Mouse (Mus musculus): ENCODE data around the gene Fam71f2. TPM values are rescaled to one million over a fixed set of nuclear protein-coding genes. Genes with fewer than 3 reads are reported as not detected.

Gene Fam71f2
- polyA plus RNA-seq (2015; fragmentation: Nextera tagmentation; extraction: Ambion mirVana): 0.61 and 0.73 TPM in 2 replicates

DNA sequence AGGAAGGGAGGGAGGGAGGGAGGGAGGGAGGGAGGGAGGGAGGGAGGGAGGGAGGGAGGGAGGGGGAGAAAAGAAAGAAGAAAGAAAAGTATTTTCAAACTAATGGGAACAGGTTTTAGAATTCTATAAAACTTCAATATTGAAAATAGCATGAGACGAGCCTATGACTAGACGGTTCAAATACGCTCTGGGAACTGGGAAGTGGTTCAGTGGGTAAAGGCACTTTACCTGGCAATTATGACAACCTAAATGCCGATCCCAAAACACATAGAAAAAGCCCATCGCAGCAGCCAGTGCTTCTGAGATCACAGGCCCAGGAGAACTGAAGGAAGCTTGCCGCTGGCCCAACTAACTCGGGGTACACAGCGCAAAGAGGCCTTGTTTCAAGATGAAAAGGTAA is at the start of gene Fam71f2:
Fam71f2 (plus strand) TSS at position 301 of the 400 bp plus-strand sequence.
- DNase-seq (ENCODE audit: low spot score): no peak

- no peak for DNase-seq (ENCODE audit: low spot score)
These were observed 49.0 kb upstream of the Fam71f2 start for GRCm38 (mm10) chr6:29230386-29230785.

- peak; percentile 58 for DNase-seq (ENCODE audit: low spot score)
These were observed 47.6 kb upstream of the Fam71f2 start for GRCm38 (mm10) chr6:29231799-29232198.

DNA sequence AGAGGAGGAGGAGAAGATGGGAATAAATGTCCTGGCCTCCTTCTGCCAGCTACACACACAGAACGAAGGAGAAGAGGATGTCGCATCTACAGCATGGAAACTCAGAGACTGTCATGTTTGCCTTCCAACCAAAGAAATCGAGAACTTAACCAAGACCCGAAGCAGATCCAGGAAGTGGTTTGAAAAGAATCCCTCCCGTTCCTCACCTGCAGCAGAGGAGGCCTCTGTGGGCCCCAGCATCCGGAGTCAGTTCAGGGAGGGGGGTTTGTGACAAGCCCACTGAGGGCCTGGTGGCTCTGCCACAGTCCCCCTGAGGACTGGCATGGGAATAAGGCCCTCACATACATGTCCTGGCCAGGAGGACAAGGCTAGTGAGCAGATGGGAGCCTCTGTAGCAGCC is 47.1 kb upstream of the Fam71f2 start:
- DNase-seq (ENCODE audit: low spot score): peak; percentile 92

DNA sequence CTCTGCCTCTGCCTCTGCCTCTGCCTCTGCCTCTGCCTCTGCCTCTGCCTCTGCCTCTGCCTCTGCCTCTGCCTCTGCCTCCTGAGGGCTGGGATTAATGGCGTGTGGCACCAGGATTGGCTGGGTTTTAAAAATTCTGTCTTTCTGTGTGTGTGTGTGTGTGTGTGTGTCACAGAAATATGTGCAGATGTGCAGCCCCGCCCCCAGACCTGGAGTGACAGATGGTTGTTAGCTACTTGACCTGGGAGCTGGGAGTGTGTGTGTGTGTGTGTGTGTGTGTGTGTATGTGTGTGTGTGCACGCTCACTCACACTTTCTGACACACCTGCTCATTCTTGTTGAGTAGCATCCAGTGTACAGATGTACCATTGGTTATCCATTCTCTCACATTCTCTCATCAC is 45.7 kb upstream of the Fam71f2 start:
- peak; percentile 41 for DNase-seq (ENCODE audit: low spot score)

GRCm38 (mm10) chr6:29234272-29234671 is 45.1 kb upstream of the Fam71f2 start:
- peak; percentile 87 for DNase-seq (ENCODE audit: low spot score)

DNA sequence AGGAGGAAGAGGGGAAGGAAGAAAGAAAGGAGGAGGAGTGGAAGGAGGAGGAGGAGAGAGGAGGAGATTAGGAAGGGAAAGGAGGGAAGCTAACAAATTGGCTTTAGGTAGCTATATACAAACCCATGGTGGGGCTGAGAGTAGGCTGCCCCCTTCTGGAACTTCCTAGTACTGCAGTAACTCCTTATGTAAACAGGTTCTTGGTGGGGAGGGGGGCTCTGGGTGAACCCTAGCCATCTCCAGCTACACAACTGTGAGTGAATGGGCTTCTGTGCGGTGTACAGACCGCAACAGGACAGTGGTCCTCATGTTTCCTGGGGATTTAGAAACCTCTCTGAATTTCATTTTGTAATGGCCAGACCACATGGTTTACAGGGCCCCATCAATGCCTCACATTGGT is 38.6 kb upstream of the Fam71f2 start:
- DNase-seq (ENCODE audit: low spot score): peak; percentile 86

GRCm38 (mm10) chr6:29241697-29242096 is 37.7 kb upstream of the Fam71f2 start:
- DNase-seq (ENCODE audit: low spot score): peak; percentile 47

GRCm38 (mm10) chr6:29242265-29242664 is 37.1 kb upstream of the Fam71f2 start:
- DNase-seq (ENCODE audit: low spot score): peak; percentile 48

GRCm38 (mm10) chr6:29245272-29246120 is 33.9 kb upstream of the Fam71f2 start:
- DNase-seq (ENCODE audit: low spot score): no peak

GRCm38 (mm10) chr6:29246183-29246582 is 33.2 kb upstream of the Fam71f2 start:
- DNase-seq (ENCODE audit: low spot score): no peak

GRCm38 (mm10) chr6:29246585-29246984 is 32.8 kb upstream of the Fam71f2 start:
- no peak for DNase-seq (ENCODE audit: low spot score)

GRCm38 (mm10) chr6:29247072-29247471 is 32.3 kb upstream of the Fam71f2 start:
- no peak for DNase-seq (ENCODE audit: low spot score)

- DNase-seq (ENCODE audit: low spot score): peak; percentile 45
These were observed 20.0 kb upstream of the Fam71f2 start for GRCm38 (mm10) chr6:29259418-29259817.

DNA sequence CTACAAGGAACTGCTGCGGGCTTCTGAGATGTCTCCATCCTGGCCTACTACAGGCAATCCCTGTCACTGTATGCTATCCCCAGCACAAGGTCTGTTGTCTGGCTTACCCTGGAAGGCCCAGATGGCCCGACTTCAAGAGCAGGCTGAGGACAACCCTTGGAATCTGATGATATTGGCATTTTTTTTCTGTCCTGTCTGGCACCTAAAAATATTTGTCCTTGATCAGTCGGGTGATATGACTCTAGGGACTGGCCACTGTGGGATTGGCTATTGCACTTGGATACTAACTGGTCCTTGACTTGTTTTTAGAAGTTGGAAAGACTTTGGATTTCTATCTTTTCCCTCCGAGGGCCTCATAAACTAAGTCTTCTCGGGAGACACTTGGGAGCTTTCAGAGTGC is 17.6 kb upstream of the Fam71f2 start:
- no peak for DNase-seq (ENCODE audit: low spot score)

DNA sequence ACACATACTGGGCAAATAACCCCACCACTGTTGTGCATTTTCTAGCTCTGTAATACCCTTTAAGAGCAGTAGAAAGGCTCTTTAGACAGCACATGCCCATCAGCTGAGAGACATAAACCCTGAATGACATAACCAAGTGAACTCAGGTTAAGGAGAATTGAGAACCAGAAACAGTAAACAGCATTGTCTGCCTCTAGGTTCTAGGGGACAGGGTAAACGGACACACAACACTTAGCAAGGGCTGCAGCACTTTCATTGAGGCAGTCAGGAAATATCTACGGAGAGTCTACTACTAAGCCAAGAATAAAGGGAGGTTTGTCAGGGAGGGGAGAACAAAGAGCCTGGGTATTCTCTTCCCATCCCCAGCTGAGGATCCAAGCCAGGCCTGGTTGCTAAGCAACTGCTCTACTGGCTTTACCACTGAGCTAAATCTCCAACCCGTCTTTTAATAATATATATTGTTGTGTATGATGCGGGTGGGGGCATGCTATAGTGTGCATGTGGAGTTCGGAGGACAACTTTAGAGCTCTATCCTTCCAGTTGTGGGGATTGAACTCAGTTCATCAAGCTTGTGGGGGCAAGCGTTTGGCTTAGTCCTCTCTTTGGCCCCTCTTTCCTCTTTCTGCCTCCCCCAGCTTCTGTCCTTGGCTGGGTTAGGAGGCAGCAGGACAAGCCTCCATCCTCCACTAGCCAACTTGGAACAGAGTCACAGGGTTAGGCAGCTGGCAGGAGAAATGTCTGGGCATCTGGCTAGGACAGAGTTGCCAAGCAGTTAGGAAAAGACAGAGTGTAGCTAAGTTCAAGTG is 15.5 kb upstream of the Fam71f2 start:
- DNase-seq (ENCODE audit: low spot score): no peak

- no peak for DNase-seq (ENCODE audit: low spot score)
These were observed 15.0 kb upstream of the Fam71f2 start for GRCm38 (mm10) chr6:29264456-29264781.

GRCm38 (mm10) chr6:29266936-29267335 is 12.5 kb upstream of the Fam71f2 start:
- DNase-seq (ENCODE audit: low spot score): no peak

DNA sequence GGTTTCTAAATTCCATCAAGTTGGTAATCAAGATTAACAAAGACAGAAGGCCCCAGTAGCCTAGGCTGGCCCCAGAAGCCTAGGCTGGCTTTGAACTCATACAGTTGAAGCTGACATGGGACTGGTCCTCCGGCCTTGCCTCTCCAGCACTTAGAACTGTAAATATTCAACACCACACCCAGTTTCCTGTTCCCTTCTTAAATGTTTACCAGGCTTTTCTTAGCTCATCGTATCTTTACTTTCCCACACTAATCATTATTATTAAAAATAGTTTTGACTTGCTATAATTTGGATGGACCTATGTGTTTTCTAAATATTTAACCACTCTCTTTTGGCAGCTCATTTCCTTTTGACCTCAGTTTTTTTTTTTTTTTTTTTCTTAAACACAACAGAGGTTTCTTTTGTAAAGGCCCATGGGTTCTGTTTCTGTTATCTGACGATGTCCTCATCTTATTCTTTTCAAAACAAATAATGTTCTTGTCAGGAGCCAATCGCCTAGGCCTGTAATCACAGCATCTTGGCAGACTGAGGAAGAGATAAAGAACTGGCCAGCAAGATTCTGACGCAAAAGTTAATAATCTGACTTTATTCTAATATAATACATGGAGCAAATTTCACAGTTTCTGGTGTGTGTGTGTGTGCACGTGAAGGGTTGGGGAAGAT is 10.3 kb upstream of the Fam71f2 start:
- DNase-seq (ENCODE audit: low spot score): no peak

GRCm38 (mm10) chr6:29270961-29271360 is 8.4 kb upstream of the Fam71f2 start:
- peak; percentile 77 for DNase-seq (ENCODE audit: low spot score)

DNA sequence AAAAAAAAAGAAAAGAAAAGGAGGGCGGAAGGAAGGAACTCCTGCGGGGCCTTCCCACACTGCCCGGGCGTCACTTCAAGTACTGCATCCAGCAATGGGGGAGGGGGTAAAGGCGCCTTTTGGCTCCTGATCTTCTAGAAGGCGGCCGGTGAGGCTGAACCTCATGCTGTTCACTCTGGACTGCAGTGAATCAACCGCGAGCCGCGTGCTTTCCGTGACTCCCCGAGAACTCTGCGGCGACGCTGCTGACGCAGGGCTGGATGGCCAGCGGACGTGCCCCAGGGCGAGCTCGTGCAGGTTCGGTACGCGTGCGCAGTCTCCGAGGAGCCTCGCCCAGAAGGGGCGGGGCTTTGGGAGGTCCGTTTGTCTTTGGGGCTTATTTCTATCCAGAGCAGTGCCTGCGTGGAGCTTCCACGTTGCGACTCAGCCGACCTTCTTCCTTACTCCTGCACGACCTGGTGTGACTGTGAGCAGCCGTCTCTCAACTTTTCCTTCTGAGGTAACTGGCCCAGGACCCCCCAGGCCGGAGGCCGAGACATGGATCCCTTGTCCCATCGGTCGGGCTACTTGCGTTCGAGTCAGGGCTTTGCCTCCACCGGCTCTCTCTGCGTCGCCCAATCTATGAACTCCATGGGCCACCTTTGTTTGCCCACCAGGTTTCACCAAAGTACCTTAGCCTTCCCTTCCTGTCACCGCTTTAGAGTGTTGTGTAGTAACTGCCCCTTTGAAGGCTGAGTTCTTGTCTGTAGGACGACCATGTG is 6.9 kb upstream of the Fam71f2 start, which contains the start of gene Hilpda:
Hilpda (plus strand) TSS at position 177 of the 761 bp plus-strand sequence.
- peak; percentile 96 for DNase-seq (ENCODE audit: low spot score)

Measured in thymus, postnatal 0 days (tissue).